Mouse (Mus musculus): Measurements from ENCODE around the gene A130010J15Rik. TPM values are rescaled to one million over a fixed set of nuclear protein-coding genes. Genes with fewer than 3 reads are reported as not detected.

Gene A130010J15Rik
- polyA plus RNA-seq, 1 experiment from 2014 or later = 18.1 TPM

- no peak for DNase-seq (ENCODE audit: extremely low spot score, low spot score)
- 85% methylated on average over 3 of the region's 3 CpGs for WGBS
- H3K36me3 ChIP-seq (replicated peaks) = no peaks in the 10 kb centered on the region
- H3K4me1 ChIP-seq = no peaks in the 10 kb centered on the region
- no peaks in the 10 kb centered on the region for H3K27me3 ChIP-seq (ENCODE audit: poor library complexity, severe bottlenecking)
- H3K9me3 ChIP-seq = no peaks in the 10 kb centered on the region
- H3K27ac ChIP-seq = no peak overlapping the region
- H3K4me3 ChIP-seq = no peak overlapping the region
These were observed 48.2 kb downstream of the A130010J15Rik start for GRCm38 (mm10) chr1:193216000-193216399.

GRCm38 (mm10) chr1:193220408-193220807 lies 52.6 kb downstream of the A130010J15Rik start:
- Histone ChIP-seq H3K36me3 (replicated peaks) (no peaks in the 10 kb centered on the region), H3K27ac (no peak overlapping the region), H3K27me3 (ENCODE audit: poor library complexity, severe bottlenecking) (no peaks in the 10 kb centered on the region), H3K4me3 (no peak overlapping the region), H3K4me1 (peaks cover 4% of the 10 kb centered on the region), H3K9me3 (no peaks in the 10 kb centered on the region)
- DNase-seq (ENCODE audit: extremely low spot score, low spot score) = no peak
- 84% methylated on average over 5 of the region's 5 CpGs for WGBS

- Histone ChIP-seq H3K27me3 (ENCODE audit: poor library complexity, severe bottlenecking) (no peaks in the 10 kb centered on the region), H3K4me1 (peaks cover 32% of the 10 kb centered on the region), H3K4me3 (no peak overlapping the region), H3K27ac (no peak overlapping the region), H3K9me3 (no peaks in the 10 kb centered on the region), H3K36me3 (replicated peaks) (no peaks in the 10 kb centered on the region)
- DNase-seq (ENCODE audit: extremely low spot score, low spot score) = no peak
- WGBS = 23% methylated on average over 3 of the region's 3 CpGs
These were observed 57.7 kb downstream of the A130010J15Rik start for GRCm38 (mm10) chr1:193225531-193225930.

- H3K9me3 ChIP-seq = no peaks in the 10 kb centered on the region
- no peak overlapping the region for H3K4me3 ChIP-seq
- H3K27ac ChIP-seq = no peak overlapping the region
- DNase-seq (ENCODE audit: extremely low spot score, low spot score) = no peak
- peaks cover 32% of the 10 kb centered on the region for H3K4me1 ChIP-seq
- H3K36me3 ChIP-seq (replicated peaks) = no peaks in the 10 kb centered on the region
- WGBS = 97% methylated on average over 4 of the region's 4 CpGs
- H3K27me3 ChIP-seq (ENCODE audit: poor library complexity, severe bottlenecking) = no peaks in the 10 kb centered on the region
These were observed 58.3 kb downstream of the A130010J15Rik start for GRCm38 (mm10) chr1:193226114-193226513.

- no peak overlapping the region for H3K27ac ChIP-seq
- H3K9me3 ChIP-seq = no peaks in the 10 kb centered on the region
- 67% methylated on average over 7 of the region's 7 CpGs for WGBS
- DNase-seq (ENCODE audit: extremely low spot score, low spot score) = no peak
- peaks cover 32% of the 10 kb centered on the region for H3K4me1 ChIP-seq
- H3K4me3 ChIP-seq = no peak overlapping the region
- no peaks in the 10 kb centered on the region for H3K27me3 ChIP-seq (ENCODE audit: poor library complexity, severe bottlenecking)
- H3K36me3 ChIP-seq (replicated peaks) = no peaks in the 10 kb centered on the region
These were observed 59.1 kb downstream of the A130010J15Rik start for GRCm38 (mm10) chr1:193226724-193227522.

Other genes with a start within 250 kb of the A130010J15Rik start
- gene Syt14, start 132.3 kb upstream of the A130010J15Rik start, polyA plus RNA-seq (2016; fragmentation: Nextera tagmentation; extraction: Ambion mirVana) = 4.4 and 4.5 TPM in 2 replicates
- 10.2 TPM in 2 replicates for gene Diexf, start 37.8 kb upstream of the A130010J15Rik start, polyA plus RNA-seq (2016; fragmentation: Nextera tagmentation; extraction: Ambion mirVana)
- gene Irf6, start 14.9 kb upstream of the A130010J15Rik start, polyA plus RNA-seq (2016; fragmentation: Nextera tagmentation; extraction: Ambion mirVana) = 3.8 and 3.9 TPM in 2 replicates
- 1.5 and 2.0 TPM in 2 replicates for gene Traf3ip3, start 33.7 kb downstream of the A130010J15Rik start, polyA plus RNA-seq (2016; fragmentation: Nextera tagmentation; extraction: Ambion mirVana)
- gene Lamb3, start 39.7 kb downstream of the A130010J15Rik start, polyA plus RNA-seq (2016; fragmentation: Nextera tagmentation; extraction: Ambion mirVana) = 0.14 and 0.20 TPM in 2 replicates
- gene Hsd11b1, start 96.0 kb downstream of the A130010J15Rik start, polyA plus RNA-seq (2016; fragmentation: Nextera tagmentation; extraction: Ambion mirVana) = 0.12 and 0.14 TPM in 2 replicates
- 5.6 and 6.1 TPM in 2 replicates for gene G0s2, start 105.2 kb downstream of the A130010J15Rik start, polyA plus RNA-seq (2016; fragmentation: Nextera tagmentation; extraction: Ambion mirVana)
- gene Camk1g, start 202.3 kb downstream of the A130010J15Rik start, polyA plus RNA-seq (2016; fragmentation: Nextera tagmentation; extraction: Ambion mirVana) = 12.1 and 12.2 TPM in 2 replicates